Mouse (Mus musculus) cortical plate, adult 2 months (tissue): ENCODE data around the gene Qk. TPM values are rescaled to one million over a fixed set of nuclear protein-coding genes. Genes with fewer than 3 reads are reported as not detected.

ENCODE experiments used
- H3K27ac ChIP-seq: fragments of 200-500 bp; 2 replicates; pipeline ENCODE4 v1.5.1; 2012; ENCODE audit warnings: low read length, control low read depth, inconsistent platforms; ENCODE audit not compliant: insufficient read depth
- H3K4me1 ChIP-seq: fragments of 200-500 bp; 2 replicates; pipeline ENCODE4 v1.6.1; 2011; ENCODE audit warnings: low read length; ENCODE audit not compliant: control insufficient read depth, insufficient read depth
- H3K4me3 ChIP-seq: fragments of 200-500 bp; 2 replicates; pipeline ENCODE4 v1.5.1; 2011; ENCODE audit warnings: mild to moderate bottlenecking, low read length, control low read depth; ENCODE audit not compliant: insufficient read depth
- CTCF ChIP-seq: fragments of 200-500 bp; IDR thresholded peaks from 2 replicates; pipeline ENCODE4 v1.5.1; 2011; ENCODE audit warnings: mild to moderate bottlenecking, control low read depth, low read length; ENCODE audit not compliant: insufficient read depth; ENCODE audit errors: extremely low read depth
- POLR2A ChIP-seq: fragments of 200-500 bp; IDR thresholded peaks from 2 replicates; pipeline ENCODE4 v1.6.1; 2011; ENCODE audit warnings: mild to moderate bottlenecking, low read length, control low read depth; ENCODE audit not compliant: insufficient read depth; ENCODE audit errors: extremely low read depth
- polyA plus RNA-seq: library from polyadenylated mRNA; depleted of rRNA; stranded (reverse); fragments of >200 nt; gene quantifications from 2 replicates; pipeline ENCODE4 v1.2.3, GENCODE M21; 2012

Gene Qk
- polyA plus RNA-seq, 1 experiment, result 285 TPM

DNA sequence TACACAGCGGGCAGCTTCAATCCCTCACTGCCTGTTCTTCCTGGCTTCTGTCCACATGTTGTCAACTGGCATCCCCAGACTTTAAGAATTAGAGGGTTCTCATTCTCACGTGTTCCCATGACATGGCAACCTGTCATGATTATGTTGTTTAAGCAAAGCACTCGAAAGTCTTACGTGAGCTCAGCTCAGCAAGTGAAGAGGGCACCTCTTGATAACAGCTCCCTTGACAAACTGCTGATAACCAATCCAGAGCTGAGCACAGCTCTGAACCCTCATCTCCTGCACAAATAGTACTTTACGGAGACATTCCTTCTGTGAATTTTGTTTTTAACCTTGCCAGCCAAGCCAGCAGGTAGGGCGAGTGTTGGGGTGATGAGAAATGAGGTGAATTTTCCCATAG is 159.2 kb downstream of the Qk start:
- Histone ChIP-seq H3K4me3 (no peak overlapping the region), H3K4me1 (no peaks in the 10 kb centered on the region), H3K27ac (no peak overlapping the region)
- TF ChIP-seq POLR2A (no peak), CTCF (no peak)

DNA sequence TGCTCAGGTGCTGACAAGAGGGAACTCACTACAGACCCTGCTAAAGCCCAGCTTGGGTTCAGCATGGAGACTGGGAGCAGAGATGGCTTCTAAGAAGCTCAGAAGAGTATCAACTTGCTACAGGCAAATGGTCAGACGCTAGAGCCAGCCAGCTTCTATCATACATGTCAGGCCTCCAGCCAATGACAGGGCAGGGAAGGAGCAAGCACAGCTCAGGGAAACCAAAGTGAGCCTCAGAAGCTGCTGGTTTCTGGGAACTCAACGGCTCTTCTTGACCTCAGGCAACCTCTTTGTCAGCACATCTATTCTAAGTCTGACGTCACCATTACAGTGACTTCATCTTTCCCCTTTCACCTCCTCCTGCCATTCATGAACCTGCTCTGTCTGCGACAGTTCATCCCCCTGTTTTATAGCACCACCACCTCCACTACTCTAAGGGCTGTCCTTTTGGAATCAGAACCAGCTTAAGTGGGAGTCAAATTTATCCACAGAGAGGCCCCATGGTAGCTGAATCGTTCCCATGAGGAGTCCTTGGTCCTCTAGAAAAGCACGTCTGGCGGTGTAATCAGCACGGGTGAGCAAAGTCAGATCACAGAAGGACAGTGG is 166.7 kb downstream of the Qk start:
- Histone ChIP-seq H3K4me1 (no peaks in the 10 kb centered on the region), H3K4me3 (no peak overlapping the region), H3K27ac (no peak overlapping the region)
- no peak for TF ChIP-seq POLR2A
- TF ChIP-seq CTCF, result no peak
